ENCODE assay signal across 8 mouse cellular contexts in the genomic region with DNA sequence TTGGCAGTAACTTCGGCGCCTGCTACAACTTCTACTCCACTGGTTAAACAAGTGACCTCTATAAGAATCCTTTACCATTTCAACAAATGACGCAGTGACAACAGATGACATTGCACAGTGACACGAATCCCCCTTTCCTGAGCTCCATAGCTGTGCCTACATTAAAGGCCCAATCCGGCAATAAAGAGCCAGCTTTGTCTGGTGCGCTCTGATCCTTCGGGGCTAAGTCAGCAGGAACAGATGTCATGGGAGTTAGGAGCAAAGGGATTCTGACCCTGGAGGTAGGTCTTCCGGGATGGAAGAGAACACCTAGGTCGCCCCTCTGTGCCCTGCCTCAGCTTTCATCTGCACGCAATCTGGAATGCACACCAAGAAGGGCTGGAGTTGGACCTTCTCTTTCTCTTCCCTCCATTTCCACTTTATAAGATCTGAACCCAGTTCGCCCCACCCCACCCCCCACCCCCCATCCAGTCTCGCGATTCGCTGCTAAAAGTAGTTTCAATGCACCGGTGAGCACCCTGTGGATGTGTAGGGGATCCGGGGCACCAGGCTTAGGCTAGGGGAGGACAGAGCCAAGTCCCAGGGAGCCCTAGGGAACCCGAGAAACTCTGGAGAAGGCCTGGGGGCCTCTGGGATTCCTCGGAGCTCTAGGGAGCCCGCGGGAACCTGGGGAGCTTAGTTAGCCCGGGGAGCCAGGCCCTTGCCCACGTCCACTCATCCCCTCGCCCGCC. TPM values are rescaled to one million over a fixed set of nuclear protein-coding genes. Genes with fewer than 3 reads are reported as not detected.
DNase-seq lines count a peak whose midpoint lies in the region; ATAC-seq and TF ChIP-seq lines count a peak whose summit lies in the region.

No protein-coding gene starts in this region.

- no peaks in the 10 kb centered on the region for H3K36me3 ChIP-seq in lung, postnatal 0 days (ENCODE audit: insufficient read depth, low read length)
- no peaks in the 10 kb centered on the region for H3K36me3 ChIP-seq in liver, embryonic 14.5 days (replicated peaks; ENCODE audit: control insufficient read depth, insufficient read depth, low read depth)
- H3K36me3 ChIP-seq in stomach, embryonic 16.5 days (ENCODE audit: control insufficient read depth, insufficient read depth, low read length): no peaks in the 10 kb centered on the region

- no peak overlapping the region for H3K9ac ChIP-seq in lung, postnatal 0 days (replicated peaks; ENCODE audit: low read depth)
- H3K9ac ChIP-seq in liver, embryonic 14.5 days (replicated peaks): no peak overlapping the region
- H3K9ac ChIP-seq in stomach, embryonic 16.5 days (ENCODE audit: low read length): peak overlapping the region; percentile 51

- H3K9me3 ChIP-seq in lung, postnatal 0 days (ENCODE audit: low read length): no peaks in the 10 kb centered on the region
- no peaks in the 10 kb centered on the region for H3K9me3 ChIP-seq in liver, embryonic 14.5 days (ENCODE audit: control insufficient read depth, low read length)
- H3K9me3 ChIP-seq in stomach, embryonic 16.5 days (replicated peaks; ENCODE audit: control insufficient read depth, low read length): no peaks in the 10 kb centered on the region

- DNase-seq in embryo, embryonic 10.5 days (ENCODE audit: low spot score): peak; percentile 27
- no peak for DNase-seq in embryo, embryonic 9.5 days (ENCODE audit: extremely low spot score)
- DNase-seq in lung, postnatal 0 days (ENCODE audit: low spot score): no peak
- no peak for DNase-seq in lung, postnatal 14 days
- no peak for DNase-seq in liver, embryonic 14.5 days (ENCODE audit: low read depth in 3 of 3, low spot score in 3 of 3)
- DNase-seq in cerebellum, adult 11-12 months: no peak
- DNase-seq in kidney, postnatal 14 days: no peak

- 0 out of 2 replicates have a peak, but pooled peaks cover 5% of the 10 kb centered on the region for H3K27me3 ChIP-seq in lung, postnatal 0 days (replicated peaks; ENCODE audit: insufficient read depth, low read length)
- peaks cover 31% of the 10 kb centered on the region for H3K27me3 ChIP-seq in liver, embryonic 14.5 days (ENCODE audit: control insufficient read depth, insufficient read depth, low read length)
- peaks cover 5% of the 10 kb centered on the region; the same call in 1 of the 2 replicates for H3K27me3 ChIP-seq in stomach, embryonic 16.5 days (ENCODE audit: control insufficient read depth, insufficient read depth, low read length)

- TF ChIP-seq EP300 in lung, postnatal 0 days (IDR thresholded peaks at IDR 0.05): no peak
- TF ChIP-seq EP300 in liver, embryonic 14.5 days (IDR thresholded peaks at IDR 0.05; ENCODE audit: low read depth): no peak

- 15% methylated on average over 24 of the region's 24 CpGs for WGBS in lung, postnatal 0 days
- WGBS in liver, embryonic 14.5 days (ENCODE audit: insufficient replicate concordance): 10% methylated on average over 24 of the region's 24 CpGs
- WGBS in stomach, embryonic 16.5 days: 12% methylated on average over 22 of the region's 24 CpGs

- H3K4me3 ChIP-seq in lung, postnatal 0 days (ENCODE audit: low read depth, low read length): peak overlapping the region; percentile 36
- peak overlapping the region in 1 of 2 experiments; percentile 51; a peak in 3 of 4 replicates for H3K4me3 ChIP-seq in liver, embryonic 14.5 days (ENCODE audit: insufficient read depth in 1 of 2, low read depth in 2 of 2, low read length in 2 of 2)
- H3K4me3 ChIP-seq in stomach, embryonic 16.5 days (replicated peaks; ENCODE audit: low read length): peak overlapping the region; percentile 57

- H3K4me1 ChIP-seq in lung, postnatal 0 days (ENCODE audit: insufficient read depth, low read depth, low read length): no peaks in the 10 kb centered on the region
- peaks cover 2 to 5% of the 10 kb centered on the region in 2 experiments; a peak in 2 of 4 replicates for H3K4me1 ChIP-seq in liver, embryonic 14.5 days (replicated peaks; ENCODE audit: control insufficient read depth in 2 of 2, insufficient read depth in 2 of 2, low read length in 1 of 2)
- no peaks in the 10 kb centered on the region for H3K4me1 ChIP-seq in stomach, embryonic 16.5 days (ENCODE audit: control insufficient read depth, insufficient read depth, low read length)

- 0 out of 2 replicates have a peak, but pooled peaks have one; percentile 34 for ATAC-seq in lung, postnatal 0 days
- no peak; the same call in 1 of the 2 replicates for ATAC-seq in liver, embryonic 14.5 days (ENCODE audit: insufficient read depth)
- ATAC-seq in stomach, embryonic 16.5 days (ENCODE audit: insufficient read depth, low FRiP score): peak; percentile 26; the same call in 1 of the 2 replicates

- peak overlapping the region; percentile 68 for H3K4me2 ChIP-seq in lung, postnatal 0 days (replicated peaks; ENCODE audit: low read depth, low read length)
- H3K4me2 ChIP-seq in liver, embryonic 14.5 days (ENCODE audit: low read depth): peak overlapping the region; percentile 83
- peak overlapping the region; percentile 98 for H3K4me2 ChIP-seq in stomach, embryonic 16.5 days (ENCODE audit: low read depth, low read length)

- no peak overlapping the region for H3K27ac ChIP-seq in lung, postnatal 0 days (ENCODE audit: low read length)
- no peak overlapping the region for H3K27ac ChIP-seq in liver, embryonic 14.5 days
- H3K27ac ChIP-seq in stomach, embryonic 16.5 days (ENCODE audit: low read length): no peak overlapping the region

- no peak for TF ChIP-seq CTCF in lung, postnatal 0 days (IDR thresholded peaks at IDR 0.05)
- TF ChIP-seq CTCF in liver, embryonic 14.5 days (IDR thresholded peaks at IDR 0.05; ENCODE audit: low read depth): no peak

RNA-seq across cellular contexts. Expression of gene Mak, which starts 0.7 kb away (rescaled TPM):
- polyA plus RNA-seq in lung, postnatal 0 days (2015; fragmentation: Nextera tagmentation; extraction: Ambion mirVana): 2.6 and 2.8 TPM in 2 replicates
- 0.03 and 0.09 TPM in 2 replicates for polyA plus RNA-seq in liver, embryonic 14.5 days (2012; rRNA removed)
- 0.11 and 0.27 TPM in 2 replicates for polyA plus RNA-seq in liver, embryonic 14.5 days (2014; fragmentation: Nextera tagmentation; extraction: Ambion mirVana)
- 0.35 and 0.49 TPM in 2 replicates for polyA plus RNA-seq in stomach, embryonic 16.5 days (2015; fragmentation: Nextera tagmentation; extraction: Ambion mirVana)

RNA-seq across cellular contexts. Expression of gene Gcm2, which starts 32.0 kb away (rescaled TPM):
- polyA plus RNA-seq in lung, postnatal 0 days (2015; fragmentation: Nextera tagmentation; extraction: Ambion mirVana): not detected in 2 replicates
- polyA plus RNA-seq in liver, embryonic 14.5 days (2012; rRNA removed): not detected in 2 replicates
- not detected in 2 replicates for polyA plus RNA-seq in liver, embryonic 14.5 days (2014; fragmentation: Nextera tagmentation; extraction: Ambion mirVana)
- not detected in 2 replicates for polyA plus RNA-seq in stomach, embryonic 16.5 days (2015; fragmentation: Nextera tagmentation; extraction: Ambion mirVana)

RNA-seq across cellular contexts. Expression of gene Sycp2l, which starts 35.3 kb away (rescaled TPM):
- polyA plus RNA-seq in lung, postnatal 0 days (2015; fragmentation: Nextera tagmentation; extraction: Ambion mirVana): not detected in 2 replicates
- not detected in 2 replicates for polyA plus RNA-seq in liver, embryonic 14.5 days (2012; rRNA removed)
- not detected in 2 replicates for polyA plus RNA-seq in liver, embryonic 14.5 days (2014; fragmentation: Nextera tagmentation; extraction: Ambion mirVana)
- 0.31 and 0.32 TPM in 2 replicates for polyA plus RNA-seq in stomach, embryonic 16.5 days (2015; fragmentation: Nextera tagmentation; extraction: Ambion mirVana)
